Mouse (Mus musculus) G1E (cell line): ENCODE results near the gene Lctl. TPM values are rescaled to one million over a fixed set of nuclear protein-coding genes. Genes with fewer than 3 reads are reported as not detected.

ENCODE experiments used
- ATAC-seq: 2 replicates; pipeline ENCODE4 v1.8.0; 2016; ENCODE audit warnings: mild to moderate bottlenecking; ENCODE audit not compliant: insufficient number of reproducible peaks, poor library complexity, low FRiP score, severe bottlenecking; ENCODE audit errors: extremely low read depth
- DNase-seq: peaks from one replicate; pipeline ENCODE4 v3.0.0; 2012; ENCODE audit warnings: low spot score
- H3K27me3 ChIP-seq: 2 replicates; pipeline ENCODE4 v1.6.1; 2012; ENCODE audit warnings: mild to moderate bottlenecking, low read length, inconsistent platforms; ENCODE audit not compliant: insufficient read depth
- H3K36me3 ChIP-seq: replicated peaks from 2 replicates; pipeline ENCODE3; 2012; ENCODE audit warnings: mild to moderate bottlenecking, inconsistent platforms
- H3K4me1 ChIP-seq: 2 replicates; pipeline ENCODE4 v1.6.1; 2012; ENCODE audit warnings: low read depth, low read length, inconsistent platforms, mixed read lengths; ENCODE audit not compliant: insufficient read depth
- H3K4me3 ChIP-seq: 2 replicates; pipeline ENCODE4 v1.5.1; 2012; ENCODE audit warnings: low read depth, mild to moderate bottlenecking, inconsistent platforms, low read length, moderate library complexity, mixed read lengths
- H3K9me3 ChIP-seq: replicated peaks from 2 replicates; pipeline ENCODE4 v1.6.1; 2012; ENCODE audit warnings: inconsistent platforms
- CTCF ChIP-seq: IDR thresholded peaks from 2 replicates; pipeline ENCODE4 v1.5.1; 2012; ENCODE audit warnings: low read depth, low read length, inconsistent platforms, mixed read lengths
- GATA1 ChIP-seq: IDR thresholded peaks from 2 replicates; pipeline ENCODE4 v1.6.1; 2012; ENCODE audit warnings: borderline replicate concordance, low read length, inconsistent platforms, mixed read lengths
- GATA2 ChIP-seq: IDR thresholded peaks from 2 replicates; pipeline ENCODE4 v1.6.1; 2012; ENCODE audit warnings: low read depth, low read length, inconsistent platforms, borderline replicate concordance
- POLR2AphosphoS5 ChIP-seq: IDR thresholded peaks from 2 replicates; pipeline ENCODE4 v1.6.1; 2012; ENCODE audit warnings: low read depth, low read length, inconsistent platforms; ENCODE audit not compliant: insufficient replicate concordance
- TAL1 ChIP-seq: conservative IDR thresholded peaks from 2 replicates; pipeline ENCODE4 v1.6.1; 2012; ENCODE audit warnings: low read depth, low read length, inconsistent platforms, mixed read lengths
- polyA plus RNA-seq: library from polyadenylated mRNA; stranded (reverse); fragments of >175 nt; gene quantifications from 2 replicates; pipeline ENCODE4 v1.2.3, GENCODE M21; 2012
- total RNA-seq, 2 experiments: library from RNA; stranded (forward) in 1 of 2; stranded (reverse) in 1 of 2; fragments of 200-1000 nt in 1 of 2; fragments of >200 nt in 1 of 2; fragmentation: Nextera tagmentation in 1 of 2; gene quantifications; 2 replicates each; pipeline ENCODE4 v1.2.3; 2014 to 2017

The Lctl gene
- total and polyA plus RNA-seq, 3 experiments: not detected

DNA sequence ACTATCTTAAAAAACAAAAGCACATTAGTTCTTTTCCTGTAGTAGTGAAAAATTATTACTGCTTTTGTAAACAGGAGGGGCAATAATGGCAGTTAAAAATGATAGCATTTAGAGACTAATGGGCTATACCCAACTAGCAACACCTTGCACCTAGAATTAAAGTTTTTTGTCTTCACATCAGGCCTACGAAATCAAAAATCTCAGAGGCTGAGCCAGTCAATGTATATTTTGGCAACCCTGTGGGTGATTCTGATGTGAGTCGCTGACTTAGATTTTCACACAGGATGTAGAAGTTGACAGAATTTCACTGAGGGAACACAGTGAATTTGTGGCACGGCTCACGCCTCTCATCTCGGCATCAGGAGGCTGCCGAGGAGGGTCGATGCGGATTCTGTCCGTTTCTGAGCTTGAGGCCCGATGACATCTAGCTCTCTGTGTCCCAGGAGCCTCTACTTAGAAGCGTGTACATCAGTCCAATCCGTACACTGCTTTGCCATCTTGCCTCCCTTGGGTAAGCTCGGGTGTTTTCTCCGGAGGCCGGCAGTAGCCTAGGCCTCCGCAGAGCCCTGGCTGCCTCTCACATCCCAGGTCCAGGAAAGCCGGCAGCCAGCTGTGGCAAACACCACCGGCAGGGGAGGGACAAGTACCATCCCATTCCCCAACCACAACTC is 55.3 kb downstream of the Lctl start:
- no peaks in the 10 kb centered on the region for H3K27me3 ChIP-seq
- DNase-seq: no peak
- no peak for TF ChIP-seq GATA1
- no peak for TF ChIP-seq GATA2
- TF ChIP-seq POLR2AphosphoS5: no peak
- TF ChIP-seq TAL1: no peak
- TF ChIP-seq CTCF: no peak
- H3K4me1 ChIP-seq: peaks cover 42% of the 10 kb centered on the region
- peaks cover 59% of the 10 kb centered on the region for H3K36me3 ChIP-seq
- no peak for ATAC-seq
- H3K9me3 ChIP-seq: no peaks in the 10 kb centered on the region
- peak overlapping the region; percentile 82 for H3K4me3 ChIP-seq

GRCm38 (mm10) chr9:64172816-64173665 is 56.1 kb downstream of the Lctl start, which contains the start of the genes Zwilch and Rpl4:
Gene Zwilch (minus strand): TSS chr9:64173104.
Gene Rpl4 (plus strand): TSS chr9:64173375.
- DNase-seq: peak; percentile 33
- ATAC-seq: peak; percentile 61
- Histone ChIP-seq H3K27me3 (no peaks in the 10 kb centered on the region), H3K4me3 (peak within 1 kb of the TSS; percentile 82), H3K4me1 (peaks cover 44% of the 10 kb centered on the region), H3K9me3 (no peaks in the 10 kb centered on the region), H3K36me3 (peaks cover 59% of the 10 kb centered on the region)
- no peak for TF ChIP-seq TAL1
- no peak for TF ChIP-seq CTCF
- peak; percentile 56; the same call in 1 of the 2 replicates for TF ChIP-seq POLR2AphosphoS5

- Histone ChIP-seq H3K27me3 (no peaks in the 10 kb centered on the region), H3K9me3 (no peaks in the 10 kb centered on the region), H3K4me3 (peak overlapping the region; percentile 82), H3K36me3 (peaks cover 58% of the 10 kb centered on the region), H3K4me1 (peaks cover 48% of the 10 kb centered on the region)
- no peak for TF ChIP-seq TAL1
- no peak for TF ChIP-seq CTCF
- TF ChIP-seq POLR2AphosphoS5: no peak
- no peak for TF ChIP-seq GATA2
- no peak for TF ChIP-seq GATA1
- ATAC-seq (no peak), DNase-seq (no peak)
These were observed 56.8 kb downstream of the Lctl start for GRCm38 (mm10) chr9:64173666-64174220.

GRCm38 (mm10) chr9:64174341-64174740 is 57.4 kb downstream of the Lctl start:
- ATAC-seq: no peak
- Histone ChIP-seq H3K4me1 (peaks cover 48% of the 10 kb centered on the region), H3K36me3 (peaks cover 58% of the 10 kb centered on the region)

GRCm38 (mm10) chr9:64174766-64175165 is 57.8 kb downstream of the Lctl start:
- ATAC-seq: no peak
- H3K9me3 ChIP-seq: no peaks in the 10 kb centered on the region
- no peak for DNase-seq
- peaks cover 51% of the 10 kb centered on the region for H3K4me1 ChIP-seq
- H3K27me3 ChIP-seq: no peaks in the 10 kb centered on the region
- H3K4me3 ChIP-seq: peak overlapping the region; percentile 82
- peaks cover 57% of the 10 kb centered on the region for H3K36me3 ChIP-seq
- no peak for TF ChIP-seq CTCF

More at GRCm38 (mm10) chr9:64174341-64174740, 57.4 kb downstream of the Lctl start:
- no peak for DNase-seq
- TF ChIP-seq CTCF: no peak
- TF ChIP-seq GATA2: no peak
- no peak for TF ChIP-seq POLR2AphosphoS5
- TF ChIP-seq TAL1: no peak
- no peak for TF ChIP-seq GATA1
- H3K4me3 ChIP-seq: peak overlapping the region; percentile 82
- H3K9me3 ChIP-seq: no peaks in the 10 kb centered on the region
- H3K27me3 ChIP-seq: no peaks in the 10 kb centered on the region

DNA sequence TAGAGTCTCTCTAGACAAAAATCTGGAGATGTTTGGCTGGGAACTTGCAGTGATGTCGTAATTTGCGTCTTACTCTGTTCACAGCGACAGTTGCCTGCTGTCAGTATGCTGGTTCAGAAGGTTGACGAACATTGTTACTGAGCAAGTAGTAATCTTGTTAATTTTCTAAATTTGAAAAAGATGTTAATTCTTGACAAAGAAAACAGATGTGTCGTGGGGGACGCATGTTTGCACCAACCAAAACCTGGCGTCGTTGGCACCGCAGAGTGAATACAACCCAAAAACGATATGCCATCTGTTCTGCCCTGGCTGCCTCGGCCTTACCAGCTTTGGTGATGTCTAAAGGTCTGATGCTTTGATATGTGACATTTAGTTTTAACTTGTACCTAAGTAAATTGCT is 58.4 kb downstream of the Lctl start:
- no peak for DNase-seq
- H3K27me3 ChIP-seq: no peaks in the 10 kb centered on the region
- no peaks in the 10 kb centered on the region for H3K9me3 ChIP-seq
- peak overlapping the region; percentile 82 for H3K4me3 ChIP-seq
- no peak for TF ChIP-seq GATA2
- no peak for TF ChIP-seq TAL1
- no peak for TF ChIP-seq GATA1
- TF ChIP-seq CTCF: 0 out of 2 replicates have a peak, but pooled peaks have one; percentile 4
- peak; percentile 55; the same call in 1 of the 2 replicates for TF ChIP-seq POLR2AphosphoS5
- peaks cover 54% of the 10 kb centered on the region for H3K4me1 ChIP-seq
- no peak for ATAC-seq
- H3K36me3 ChIP-seq: peaks cover 60% of the 10 kb centered on the region
